Mouse (Mus musculus) intestine, embryonic 14.5 days (tissue): Measurements from ENCODE around the gene Polr1d. TPM values are rescaled to one million over a fixed set of nuclear protein-coding genes. Genes with fewer than 3 reads are reported as not detected.

ENCODE experiments used
- ATAC-seq: fragments of 200-750 bp; cut with Nextera tagmentation; replicated peaks from 2 replicates; pipeline ENCODE4 v1.8.0; 2017; ENCODE audit warnings: low read depth, moderate number of reproducible peaks, moderate TSS enrichment, moderate library complexity; ENCODE audit not compliant: low FRiP score, low TSS enrichment
- DNase-seq: peaks from one replicate; pipeline ENCODE4 v3.0.0-alpha.2; 2018; ENCODE audit warnings: low spot score
- H3K27ac ChIP-seq: fragments of 300-500 bp; sonication (generic); 2 replicates; pipeline ENCODE4 v1.5.1; 2014; ENCODE audit warnings: low read depth, mild to moderate bottlenecking, control low read depth
- H3K27me3 ChIP-seq: fragments of 300-500 bp; sonication (generic); replicated peaks from 2 replicates; pipeline ENCODE4 v1.6.1; 2014; ENCODE audit warnings: low read length, control low read depth; ENCODE audit not compliant: control insufficient read depth, insufficient read depth
- H3K36me3 ChIP-seq: fragments of 300-500 bp; sonication (generic); 2 replicates; pipeline ENCODE4 v1.6.1; 2014; ENCODE audit warnings: low read length, control low read depth; ENCODE audit not compliant: control insufficient read depth, insufficient read depth
- H3K4me1 ChIP-seq: fragments of 300-500 bp; sonication (generic); replicated peaks from 2 replicates; pipeline ENCODE4 v1.6.1; 2014; ENCODE audit warnings: low read length, control low read depth, mixed read lengths; ENCODE audit not compliant: control insufficient read depth, insufficient read depth
- H3K4me2 ChIP-seq: fragments of 300-500 bp; sonication (generic); 2 replicates; pipeline ENCODE4 v1.6.1; 2014; ENCODE audit warnings: low read length
- H3K4me3 ChIP-seq: fragments of 300-500 bp; sonication (generic); 2 replicates; pipeline ENCODE4 v1.5.1; 2014; ENCODE audit warnings: low read depth, low read length, control low read depth, mixed read lengths
- H3K9ac ChIP-seq: fragments of 300-500 bp; sonication (generic); 2 replicates; pipeline ENCODE4 v1.6.1; 2014; ENCODE audit warnings: mild to moderate bottlenecking, low read length
- H3K9me3 ChIP-seq: fragments of 300-500 bp; sonication (generic); 2 replicates; pipeline ENCODE4 v1.6.1; 2016; ENCODE audit warnings: low read length, control low read depth; ENCODE audit not compliant: control insufficient read depth
- WGBS: fragments of 180-500 bp; shearing (Covaris S2); extraction: QIAGEN DNeasy Blood & Tissue Kit; methylation state at CpG from one replicate; pipeline ENCODE4 v1.1.7; 2014; 5-methylcytosine and 5-hydroxymethylcytosine counted together
- polyA plus RNA-seq: library from polyadenylated mRNA; unstranded; fragments of >200 nt; fragmentation: Nextera tagmentation; extraction: Ambion mirVana; gene quantifications from 2 replicates; pipeline ENCODE4 v1.2.1, GENCODE M21; 2014

The Polr1d gene
- polyA plus RNA-seq, 1 experiment from 2014 or later, result 163 TPM

DNA sequence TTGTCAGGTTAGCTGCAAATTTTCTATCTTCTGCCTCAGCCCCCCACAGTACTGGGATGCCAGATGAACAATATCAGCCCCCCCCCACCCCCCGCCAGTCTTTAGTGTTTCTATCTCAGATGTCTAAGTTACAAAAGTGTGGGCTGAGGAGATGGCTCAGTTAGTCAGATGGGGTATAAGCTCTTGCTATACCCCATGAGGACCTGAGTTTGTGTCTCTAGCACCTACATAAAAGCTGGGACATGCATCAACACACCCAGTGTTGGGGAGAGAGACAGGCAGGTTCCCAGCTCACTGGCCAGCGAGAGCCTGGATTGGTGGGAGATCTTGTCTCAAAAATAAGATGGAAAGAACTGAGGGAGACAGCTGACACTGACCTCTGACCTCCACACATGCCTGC, 52.6 kb downstream of the Polr1d start:
- 92% methylated on average over 2 of the region's 2 CpGs for WGBS
- Histone ChIP-seq H3K4me1 (0 out of 2 replicates have a peak, but pooled peaks cover 4% of the 10 kb centered on the region), H3K9ac (no peak overlapping the region), H3K9me3 (no peaks in the 10 kb centered on the region), H3K27me3 (no peaks in the 10 kb centered on the region), H3K36me3 (no peaks in the 10 kb centered on the region), H3K4me2 (no peak overlapping the region), H3K27ac (no peak overlapping the region), H3K4me3 (no peak overlapping the region)
- DNase-seq (no peak), ATAC-seq (no peak)

DNA sequence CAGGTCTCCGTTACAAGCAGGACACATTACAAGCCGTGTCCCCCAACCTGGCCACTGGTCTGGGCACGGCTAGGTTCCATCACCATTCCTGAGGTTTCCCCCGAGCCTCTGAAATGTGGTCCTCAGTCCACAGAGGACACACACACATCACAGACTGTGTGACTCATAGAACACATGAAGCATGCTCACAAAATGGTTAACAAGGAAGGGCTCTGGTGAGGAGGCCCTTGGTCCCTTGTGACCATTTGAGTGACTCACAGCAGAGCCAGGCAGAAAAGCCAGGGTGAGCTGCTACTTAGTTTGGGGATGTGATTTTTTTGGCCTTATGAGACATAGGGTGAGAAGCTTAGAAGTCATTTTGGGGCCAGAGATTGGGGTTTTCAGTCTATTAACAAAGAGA, 55.1 kb downstream of the Polr1d start:
- 80% methylated on average over 4 of the region's 4 CpGs for WGBS
- no peak overlapping the region for H3K4me2 ChIP-seq
- H3K27me3 ChIP-seq, result no peaks in the 10 kb centered on the region
- H3K9me3 ChIP-seq, result no peaks in the 10 kb centered on the region
- 0 out of 2 replicates have a peak, but pooled peaks cover 4% of the 10 kb centered on the region for H3K4me1 ChIP-seq
- H3K27ac ChIP-seq, result no peak overlapping the region
- no peak overlapping the region for H3K9ac ChIP-seq
- no peak overlapping the region for H3K4me3 ChIP-seq
- DNase-seq, result no peak
- ATAC-seq, result no peak
- no peaks in the 10 kb centered on the region for H3K36me3 ChIP-seq

DNA sequence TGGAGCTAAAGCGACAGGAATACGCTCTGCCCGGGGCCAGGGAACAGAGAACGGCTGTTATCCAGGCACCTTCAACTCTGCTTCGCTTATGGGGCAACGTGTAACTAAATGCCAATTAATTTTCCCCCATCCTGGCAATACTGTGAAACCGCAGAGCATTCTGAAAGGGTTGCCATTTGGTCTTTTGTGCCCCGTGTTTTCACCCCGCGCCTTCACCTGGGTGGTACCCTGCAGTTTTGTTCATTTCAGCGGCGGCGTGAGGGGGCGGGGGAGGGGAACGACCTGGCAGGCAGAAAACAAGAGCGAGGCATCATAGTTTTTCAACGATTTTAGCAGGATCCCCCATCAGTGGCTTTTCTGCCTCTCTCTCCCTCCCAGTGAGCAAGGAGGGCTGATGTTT, 56.8 kb downstream of the Polr1d start:
- H3K4me1 ChIP-seq, result 0 out of 2 replicates have a peak, but pooled peaks cover 4% of the 10 kb centered on the region
- WGBS, result 18% methylated on average over 17 of the region's 17 CpGs
- H3K9ac ChIP-seq, result no peak overlapping the region
- ATAC-seq, result no peak
- no peak for DNase-seq
- H3K4me3 ChIP-seq, result no peak overlapping the region
- H3K27me3 ChIP-seq, result no peaks in the 10 kb centered on the region
- no peaks in the 10 kb centered on the region for H3K9me3 ChIP-seq
- H3K4me2 ChIP-seq, result peak overlapping the region; percentile 43
- H3K36me3 ChIP-seq, result no peaks in the 10 kb centered on the region
- no peak overlapping the region for H3K27ac ChIP-seq

DNA sequence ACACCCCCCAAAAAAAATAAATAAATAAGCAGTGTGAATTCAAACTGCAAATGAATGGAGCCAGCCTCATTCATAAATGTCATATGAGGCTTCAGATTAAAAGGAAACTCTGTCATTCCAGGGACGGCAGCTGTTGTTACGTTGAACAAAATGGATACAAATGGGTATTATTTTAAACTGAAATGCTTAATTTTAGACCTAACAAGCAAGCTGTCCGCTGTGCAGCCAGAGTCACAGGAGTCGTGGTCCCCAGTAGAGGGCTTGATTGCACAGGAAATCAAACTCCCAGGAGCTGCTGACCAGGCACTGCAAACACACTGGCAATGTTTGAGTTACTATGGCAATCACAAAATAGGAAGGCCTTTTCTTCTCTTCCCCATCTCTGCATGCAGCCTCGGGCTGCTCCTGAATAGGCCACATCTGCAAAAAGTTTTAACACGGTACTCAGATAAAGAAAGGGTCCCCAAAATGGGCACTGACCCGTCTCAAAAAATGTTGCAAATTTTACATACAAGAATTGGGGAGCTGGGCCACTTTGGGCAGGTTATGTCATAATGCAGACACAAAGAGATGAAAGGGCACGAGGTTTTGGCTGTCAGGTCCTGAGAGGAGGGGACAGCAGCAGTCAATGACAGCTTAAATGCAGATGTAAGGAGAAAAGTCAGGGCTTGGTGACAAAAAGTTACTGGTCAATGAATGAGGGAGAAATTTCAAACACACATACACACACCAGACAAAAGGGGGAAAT, 57.7 kb downstream of the Polr1d start:
- H3K27ac ChIP-seq, result no peak overlapping the region
- H3K4me1 ChIP-seq, result 0 out of 2 replicates have a peak, but pooled peaks cover 4% of the 10 kb centered on the region
- DNase-seq, result no peak
- no peaks in the 10 kb centered on the region for H3K27me3 ChIP-seq
- no peak overlapping the region for H3K9ac ChIP-seq
- no peak for ATAC-seq
- H3K9me3 ChIP-seq, result no peaks in the 10 kb centered on the region
- no peak overlapping the region for H3K4me2 ChIP-seq
- H3K36me3 ChIP-seq, result no peaks in the 10 kb centered on the region
- 43% methylated on average over 8 of the region's 8 CpGs for WGBS
- H3K4me3 ChIP-seq, result no peak overlapping the region

DNA sequence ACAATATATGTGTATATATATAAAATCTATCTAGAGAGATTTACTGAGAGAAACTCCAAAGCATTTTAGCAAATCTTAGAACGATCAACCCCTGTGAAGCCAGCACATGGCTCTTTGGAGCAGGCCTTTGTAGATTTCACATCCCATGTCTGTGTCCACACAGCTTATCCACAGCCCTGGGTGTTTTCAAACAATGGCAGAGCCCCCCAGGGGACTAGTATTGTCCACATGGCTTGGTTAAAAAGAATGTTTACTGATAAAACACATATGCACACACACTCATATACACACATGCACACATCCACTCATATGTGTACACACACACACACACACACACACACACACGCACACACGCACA, 58.2 kb downstream of the Polr1d start:
- Histone ChIP-seq H3K9ac (no peak overlapping the region), H3K4me2 (no peak overlapping the region), H3K4me3 (no peak overlapping the region), H3K27ac (no peak overlapping the region), H3K36me3 (no peaks in the 10 kb centered on the region), H3K9me3 (no peaks in the 10 kb centered on the region), H3K4me1 (0 out of 2 replicates have a peak, but pooled peaks cover 4% of the 10 kb centered on the region), H3K27me3 (no peaks in the 10 kb centered on the region)
- whole genome bisulfite sequencing, result 88% methylated on average over 3 of the region's 3 CpGs
- DNase-seq, result no peak
- ATAC-seq, result no peak

DNA sequence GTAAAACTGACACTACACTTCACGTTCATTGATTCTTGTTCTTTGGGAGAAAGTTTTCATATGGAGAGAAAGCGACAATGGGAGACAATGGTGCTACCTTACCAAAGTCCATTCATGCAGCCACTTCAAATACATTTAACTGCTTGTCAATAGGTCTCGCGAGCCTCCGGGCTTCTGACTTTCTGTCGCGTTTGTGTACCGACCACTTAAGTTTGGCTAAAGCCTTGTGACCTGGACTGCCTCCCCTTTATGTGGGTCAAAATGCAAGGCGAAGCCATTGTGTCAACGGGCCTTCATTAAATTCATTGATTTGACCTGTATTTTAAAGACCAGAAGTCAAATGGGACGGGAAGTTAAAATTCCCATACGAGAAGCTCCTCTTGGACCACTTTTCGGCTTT, 59.1 kb downstream of the Polr1d start:
- no peak overlapping the region for H3K9ac ChIP-seq
- no peaks in the 10 kb centered on the region for H3K9me3 ChIP-seq
- no peak overlapping the region for H3K4me3 ChIP-seq
- 67% methylated on average over 13 of the region's 13 CpGs for WGBS
- H3K4me2 ChIP-seq, result no peak overlapping the region
- no peak for DNase-seq
- no peaks in the 10 kb centered on the region for H3K36me3 ChIP-seq
- 0 out of 2 replicates have a peak, but pooled peaks cover 4% of the 10 kb centered on the region for H3K4me1 ChIP-seq
- no peak for ATAC-seq
- no peak overlapping the region for H3K27ac ChIP-seq
- H3K27me3 ChIP-seq, result no peaks in the 10 kb centered on the region

DNA sequence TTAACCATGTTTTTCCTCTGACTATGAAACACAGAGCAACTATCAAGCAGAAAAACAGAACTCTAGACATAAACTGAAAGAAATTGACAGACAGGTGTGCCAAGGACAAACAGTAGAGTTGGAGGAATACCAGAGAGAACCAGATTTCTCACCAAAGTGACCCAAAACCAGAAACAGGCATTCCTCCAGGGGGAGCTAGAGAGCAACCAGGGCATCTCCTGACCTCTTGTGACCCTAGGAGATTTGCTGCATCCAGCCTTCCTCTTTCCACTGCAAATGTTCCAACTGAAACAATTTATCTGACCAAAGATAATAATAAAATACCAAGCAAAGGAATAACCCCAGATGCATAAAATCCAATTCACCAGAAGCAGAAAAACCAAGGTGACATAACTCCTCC, 70.5 kb downstream of the Polr1d start:
- H3K27me3 ChIP-seq, result no peaks in the 10 kb centered on the region
- ATAC-seq (no peak), DNase-seq (no peak)
- H3K4me1 ChIP-seq, result no peaks in the 10 kb centered on the region
- H3K27ac ChIP-seq, result no peak overlapping the region
- 0 out of 2 replicates have a peak, but pooled peaks cover 3% of the 10 kb centered on the region for H3K9me3 ChIP-seq
- H3K9ac ChIP-seq, result no peak overlapping the region
- no peak overlapping the region for H3K4me3 ChIP-seq
- no peak overlapping the region for H3K4me2 ChIP-seq
- H3K36me3 ChIP-seq, result no peaks in the 10 kb centered on the region

DNA sequence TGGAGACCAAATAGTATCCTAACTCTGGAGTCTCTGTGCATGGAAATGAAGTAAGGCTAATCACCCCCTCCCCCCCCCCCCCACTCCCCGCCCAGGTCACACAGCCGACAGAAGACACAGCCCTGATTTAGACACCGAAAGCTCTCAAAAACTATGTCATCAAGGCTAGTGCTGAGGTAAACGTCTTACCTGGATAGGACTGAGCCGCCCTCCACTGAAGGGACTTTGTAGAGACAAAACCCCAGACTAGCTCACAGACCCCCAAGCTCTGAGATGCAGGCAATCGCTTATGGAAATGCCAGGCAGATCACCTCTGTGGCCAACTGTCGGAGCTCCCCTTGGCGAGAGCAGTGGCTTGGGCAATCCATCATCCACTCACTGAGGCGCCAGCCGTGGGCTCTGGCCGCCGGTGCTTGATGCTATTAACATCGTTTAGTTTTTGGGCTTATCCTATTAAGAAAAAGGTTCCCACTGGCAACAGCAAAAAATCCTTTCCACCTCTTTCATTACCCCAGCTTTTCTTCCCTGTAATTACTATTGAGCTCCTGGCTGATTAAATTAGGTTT, 78.0 kb downstream of the Polr1d start:
- Histone ChIP-seq H3K9ac (no peak overlapping the region), H3K4me2 (no peak overlapping the region), H3K27me3 (no peaks in the 10 kb centered on the region), H3K36me3 (no peaks in the 10 kb centered on the region), H3K9me3 (no peaks in the 10 kb centered on the region), H3K4me3 (no peak overlapping the region), H3K4me1 (no peaks in the 10 kb centered on the region), H3K27ac (no peak overlapping the region)
- DNase-seq (no peak), ATAC-seq (no peak)
- 15% methylated on average over 13 of the region's 13 CpGs for WGBS
